Mouse (Mus musculus): ENCODE measurements around the gene Nf2. TPM values are rescaled to one million over a fixed set of nuclear protein-coding genes. Genes with fewer than 3 reads are reported as not detected.

Nf2 gene
- polyA plus RNA-seq, 1 experiment, result 51.1 TPM

- no peak overlapping the region for H3K4me2 ChIP-seq (ENCODE audit: low read depth)
- H3ac ChIP-seq (ENCODE audit: control insufficient read depth, insufficient read length), result no peak overlapping the region
- no peaks in the 10 kb centered on the region for H3K79me2 ChIP-seq (ENCODE audit: control insufficient read depth, insufficient read depth)
- no peak overlapping the region for H3K4me3 ChIP-seq
- H3K27me3 ChIP-seq (ENCODE audit: control insufficient read depth, insufficient read depth, insufficient read length), result no peaks in the 10 kb centered on the region
- no peak for TF ChIP-seq MYOD1 (IDR thresholded peaks at IDR 0.05; ENCODE audit: control insufficient read depth in 1 of 3, insufficient read length in 2 of 3, low read depth in 2 of 3)
- no peak for TF ChIP-seq POLR2A (IDR thresholded peaks at IDR 0.05; ENCODE audit: insufficient read length, low read depth)
- TF ChIP-seq REST (IDR thresholded peaks at IDR 0.05; ENCODE audit: insufficient read depth, insufficient read length), result no peak
- TF ChIP-seq MAX (IDR thresholded peaks at IDR 0.05; ENCODE audit: low read depth), result no peak
- TF ChIP-seq E2F4 (IDR thresholded peaks at IDR 0.05; ENCODE audit: insufficient read depth), result no peak
- TF ChIP-seq SRF (IDR thresholded peaks at IDR 0.05; ENCODE audit: control insufficient read depth, insufficient read length, low read depth), result no peak
- no peak for TF ChIP-seq TCF12 (IDR thresholded peaks at IDR 0.05; ENCODE audit: insufficient read depth, poor library complexity, severe bottlenecking)
- no peak for TF ChIP-seq USF1 (IDR thresholded peaks at IDR 0.05; ENCODE audit: low read depth)
- TF ChIP-seq POLR2AphosphoS2 (IDR thresholded peaks at IDR 0.05; ENCODE audit: insufficient read length, low read depth), result no peak
- no peak for TF ChIP-seq CEBPB (IDR thresholded peaks at IDR 0.05; ENCODE audit: insufficient read depth, poor library complexity, severe bottlenecking)
- no peak for TF ChIP-seq TCF3 (IDR thresholded peaks at IDR 0.05; ENCODE audit: insufficient read length, low read depth)
- TF ChIP-seq MYOG (IDR thresholded peaks at IDR 0.05; ENCODE audit: control insufficient read depth in 1 of 3, insufficient read depth in 1 of 3, insufficient read length in 2 of 3, low read depth in 2 of 3), result no peak
- H3K36me3 ChIP-seq (ENCODE audit: control insufficient read depth, insufficient read depth), result no peaks in the 10 kb centered on the region
These were observed 13.4 kb upstream of the Nf2 start for GRCm38 (mm10) chr11:4862730-4863129.

- no peak overlapping the region for H3K4me3 ChIP-seq
- H3K27me3 ChIP-seq (ENCODE audit: control insufficient read depth, insufficient read depth, insufficient read length), result no peaks in the 10 kb centered on the region
- no peaks in the 10 kb centered on the region for H3K79me2 ChIP-seq (ENCODE audit: control insufficient read depth, insufficient read depth)
- TF ChIP-seq POLR2AphosphoS2 (IDR thresholded peaks at IDR 0.05; ENCODE audit: insufficient read length, low read depth) (no peak), MAX (IDR thresholded peaks at IDR 0.05; ENCODE audit: low read depth) (no peak), SRF (IDR thresholded peaks at IDR 0.05; ENCODE audit: control insufficient read depth, insufficient read length, low read depth) (no peak), TCF3 (IDR thresholded peaks at IDR 0.05; ENCODE audit: insufficient read length, low read depth) (no peak), CEBPB (IDR thresholded peaks at IDR 0.05; ENCODE audit: insufficient read depth, poor library complexity, severe bottlenecking) (no peak), MYOD1 (IDR thresholded peaks at IDR 0.05; ENCODE audit: control insufficient read depth in 1 of 3, insufficient read length in 2 of 3, low read depth in 2 of 3) (no peak), POLR2A (IDR thresholded peaks at IDR 0.05; ENCODE audit: insufficient read length, low read depth) (no peak), REST (IDR thresholded peaks at IDR 0.05; ENCODE audit: insufficient read depth, insufficient read length) (no peak), E2F4 (IDR thresholded peaks at IDR 0.05; ENCODE audit: insufficient read depth) (no peak), USF1 (IDR thresholded peaks at IDR 0.05; ENCODE audit: low read depth) (no peak), MYOG (IDR thresholded peaks at IDR 0.05; ENCODE audit: control insufficient read depth in 1 of 3, insufficient read depth in 1 of 3, insufficient read length in 2 of 3, low read depth in 2 of 3) (no peak), TCF12 (IDR thresholded peaks at IDR 0.05; ENCODE audit: insufficient read depth, poor library complexity, severe bottlenecking) (no peak)
- H3K36me3 ChIP-seq (ENCODE audit: control insufficient read depth, insufficient read depth), result no peaks in the 10 kb centered on the region
- H3ac ChIP-seq (ENCODE audit: control insufficient read depth, insufficient read length), result no peak overlapping the region
- peak overlapping the region; percentile 10 for H3K4me2 ChIP-seq (ENCODE audit: low read depth)
These were observed 12.7 kb upstream of the Nf2 start for GRCm38 (mm10) chr11:4861816-4862604.

GRCm38 (mm10) chr11:4860986-4861385 is 11.7 kb upstream of the Nf2 start:
- no peak overlapping the region for H3ac ChIP-seq (ENCODE audit: control insufficient read depth, insufficient read length)
- H3K4me3 ChIP-seq, result no peak overlapping the region
- H3K4me2 ChIP-seq (ENCODE audit: low read depth), result no peak overlapping the region
- no peaks in the 10 kb centered on the region for H3K27me3 ChIP-seq (ENCODE audit: control insufficient read depth, insufficient read depth, insufficient read length)
- no peaks in the 10 kb centered on the region for H3K36me3 ChIP-seq (ENCODE audit: control insufficient read depth, insufficient read depth)
- TF ChIP-seq MAX (IDR thresholded peaks at IDR 0.05; ENCODE audit: low read depth) (no peak), MYOG (IDR thresholded peaks at IDR 0.05; ENCODE audit: control insufficient read depth in 1 of 3, insufficient read depth in 1 of 3, insufficient read length in 2 of 3, low read depth in 2 of 3) (no peak), POLR2A (IDR thresholded peaks at IDR 0.05; ENCODE audit: insufficient read length, low read depth) (no peak), MYOD1 (IDR thresholded peaks at IDR 0.05; ENCODE audit: control insufficient read depth in 1 of 3, insufficient read length in 2 of 3, low read depth in 2 of 3) (no peak), USF1 (IDR thresholded peaks at IDR 0.05; ENCODE audit: low read depth) (no peak), TCF3 (IDR thresholded peaks at IDR 0.05; ENCODE audit: insufficient read length, low read depth) (no peak), REST (IDR thresholded peaks at IDR 0.05; ENCODE audit: insufficient read depth, insufficient read length) (no peak), POLR2AphosphoS2 (IDR thresholded peaks at IDR 0.05; ENCODE audit: insufficient read length, low read depth) (no peak), SRF (IDR thresholded peaks at IDR 0.05; ENCODE audit: control insufficient read depth, insufficient read length, low read depth) (no peak), TCF12 (IDR thresholded peaks at IDR 0.05; ENCODE audit: insufficient read depth, poor library complexity, severe bottlenecking) (no peak), CEBPB (IDR thresholded peaks at IDR 0.05; ENCODE audit: insufficient read depth, poor library complexity, severe bottlenecking) (no peak)
- no peaks in the 10 kb centered on the region for H3K79me2 ChIP-seq (ENCODE audit: control insufficient read depth, insufficient read depth)

GRCm38 (mm10) chr11:4858416-4858815 is 9.1 kb upstream of the Nf2 start:
- TF ChIP-seq POLR2A (IDR thresholded peaks at IDR 0.05; ENCODE audit: insufficient read length, low read depth) (no peak), MYOD1 (IDR thresholded peaks at IDR 0.05; ENCODE audit: control insufficient read depth in 1 of 3, insufficient read length in 2 of 3, low read depth in 2 of 3) (no peak), SRF (IDR thresholded peaks at IDR 0.05; ENCODE audit: control insufficient read depth, insufficient read length, low read depth) (no peak), TCF12 (IDR thresholded peaks at IDR 0.05; ENCODE audit: insufficient read depth, poor library complexity, severe bottlenecking) (no peak), MYOG (IDR thresholded peaks at IDR 0.05; ENCODE audit: control insufficient read depth in 1 of 3, insufficient read depth in 1 of 3, insufficient read length in 2 of 3, low read depth in 2 of 3) (no peak), USF1 (IDR thresholded peaks at IDR 0.05; ENCODE audit: low read depth) (no peak), TCF3 (IDR thresholded peaks at IDR 0.05; ENCODE audit: insufficient read length, low read depth) (no peak), E2F4 (IDR thresholded peaks at IDR 0.05; ENCODE audit: insufficient read depth) (no peak), POLR2AphosphoS2 (IDR thresholded peaks at IDR 0.05; ENCODE audit: insufficient read length, low read depth) (no peak), CEBPB (IDR thresholded peaks at IDR 0.05; ENCODE audit: insufficient read depth, poor library complexity, severe bottlenecking) (no peak)
- no peaks in the 10 kb centered on the region for H3K27me3 ChIP-seq (ENCODE audit: control insufficient read depth, insufficient read depth, insufficient read length)
- no peaks in the 10 kb centered on the region for H3K36me3 ChIP-seq (ENCODE audit: control insufficient read depth, insufficient read depth)
- H3K4me2 ChIP-seq (ENCODE audit: low read depth), result no peak overlapping the region
- no peaks in the 10 kb centered on the region for H3K79me2 ChIP-seq (ENCODE audit: control insufficient read depth, insufficient read depth)
- H3ac ChIP-seq (ENCODE audit: control insufficient read depth, insufficient read length), result no peak overlapping the region
- no peak overlapping the region for H3K4me3 ChIP-seq

All from myocyte (in vitro differentiated cells).